Mouse (Mus musculus) adrenal gland, adult (tissue): ENCODE results near the gene Vwa5a.

Experiments used
- DNase-seq, 2 experiments: peaks; one replicate each; pipeline ENCODE4 v3.0.0; 2022 to 2023; ENCODE audit warnings: low spot score in 1 of 2; ENCODE audit not compliant: inconsistent age in 2 of 2

Gene Vwa5a

DNA sequence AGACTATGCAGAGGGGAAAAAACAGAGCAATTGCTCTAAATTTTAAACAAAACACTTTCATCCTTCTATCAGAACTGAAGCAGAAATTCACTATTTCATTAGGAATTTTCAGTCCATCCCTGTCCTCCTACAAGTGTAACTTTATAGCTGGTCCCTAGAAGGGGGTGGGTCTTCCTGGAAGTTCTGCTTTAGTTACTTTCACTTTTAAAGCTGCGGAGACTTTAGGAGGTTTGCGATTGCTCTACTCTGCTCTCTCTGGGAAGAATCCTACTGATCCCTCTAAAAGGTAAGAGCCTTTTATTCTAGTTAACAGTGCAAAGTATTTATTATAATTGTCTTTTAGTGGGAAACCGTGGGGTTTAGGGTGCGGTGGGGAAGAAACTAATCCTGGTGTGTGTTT is at the start of gene Vwa5a:
Gene Vwa5a (plus strand): TSS at position 167 of the 400 bp plus-strand sequence.
- peak; percentile 26 to 86 for DNase-seq

DNA sequence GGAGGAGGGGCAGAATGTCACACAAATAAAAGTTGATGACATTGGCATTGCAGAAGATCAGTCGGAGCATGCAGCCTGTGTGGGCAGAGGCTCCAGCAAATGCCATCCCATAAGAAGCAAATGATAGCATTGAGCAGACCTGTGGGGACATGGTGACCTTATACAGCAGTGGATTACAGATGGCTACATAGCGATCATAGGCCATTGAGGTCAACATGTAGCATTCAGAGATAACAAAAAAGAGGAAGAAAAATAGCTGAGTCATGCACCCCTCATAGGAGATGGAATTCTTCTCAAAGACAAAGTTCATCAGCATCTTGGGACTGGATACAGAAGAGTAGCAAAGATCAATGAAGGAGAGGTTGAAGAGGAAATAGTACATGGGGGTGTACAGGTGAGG is 45.2 kb upstream of the Vwa5a start:
- no peak for DNase-seq

DNA sequence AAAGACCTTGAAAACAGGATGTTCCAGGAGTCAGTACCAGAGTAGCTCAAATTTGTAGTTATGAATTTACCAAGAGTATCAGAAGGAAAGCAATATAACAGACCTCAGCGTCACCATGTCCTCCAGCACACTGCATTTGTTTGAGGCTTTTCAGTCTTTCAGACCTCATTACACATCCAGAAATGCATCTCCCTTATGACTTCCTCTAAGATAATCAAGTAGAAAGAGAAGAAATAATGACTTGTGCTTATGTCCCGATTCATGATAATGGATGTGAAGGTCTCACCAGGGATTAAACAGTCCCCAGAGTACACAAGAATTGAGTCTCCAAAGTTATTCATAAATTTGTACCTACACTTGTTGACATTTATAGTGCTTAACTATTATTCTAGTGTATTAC is 43.6 kb upstream of the Vwa5a start, which contains the start of gene Olfr918:
Gene Olfr918 (minus strand): TSS at position 101 of the 400 bp plus-strand sequence.
- DNase-seq, result no peak

DNA sequence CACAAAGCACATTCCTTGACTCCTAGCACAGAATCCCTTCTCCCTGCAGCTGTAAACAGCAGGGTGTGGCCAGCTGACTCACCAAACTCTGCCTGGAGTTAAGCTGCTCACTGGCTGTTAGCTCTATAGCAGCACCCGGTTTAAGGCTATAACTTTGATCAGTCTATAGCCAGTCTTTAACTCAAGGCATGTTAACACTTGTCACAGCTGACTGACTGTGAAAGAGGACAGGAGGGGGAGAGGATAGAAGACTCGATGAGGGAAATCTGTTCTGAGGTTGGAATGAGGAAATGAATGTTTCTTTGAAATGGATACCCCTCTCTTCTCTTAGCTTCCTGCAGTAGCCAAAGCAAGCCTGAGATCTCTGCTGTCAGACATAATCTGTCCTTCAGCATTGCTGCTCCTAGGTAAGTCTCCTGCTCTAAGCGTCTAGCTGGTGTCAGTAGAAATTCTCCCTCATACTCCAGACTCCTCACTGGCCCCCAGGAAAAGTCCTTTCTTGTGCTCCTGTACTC is 916 bp downstream of the Vwa5a start:
- DNase-seq, result peak; percentile 30 to 74

DNA sequence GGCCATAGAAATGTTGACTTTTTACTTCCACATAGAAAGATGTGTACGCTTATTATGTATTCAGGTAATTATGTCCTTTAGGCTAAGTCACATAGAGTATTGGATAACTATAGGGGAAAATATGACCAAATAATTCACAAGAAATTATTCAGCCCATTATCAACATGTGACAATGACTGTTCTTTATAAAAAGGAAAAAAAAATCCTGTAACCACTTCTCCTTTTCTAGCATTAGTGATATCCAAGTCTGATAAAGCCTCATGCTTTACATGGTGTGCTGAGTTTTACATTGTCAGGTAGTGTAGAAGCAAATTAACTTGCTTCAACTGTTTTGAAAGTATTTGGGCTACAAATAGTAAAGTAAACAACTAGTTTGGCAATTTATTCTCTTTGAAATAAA is 6.0 kb downstream of the Vwa5a start:
- DNase-seq, result no peak

DNA sequence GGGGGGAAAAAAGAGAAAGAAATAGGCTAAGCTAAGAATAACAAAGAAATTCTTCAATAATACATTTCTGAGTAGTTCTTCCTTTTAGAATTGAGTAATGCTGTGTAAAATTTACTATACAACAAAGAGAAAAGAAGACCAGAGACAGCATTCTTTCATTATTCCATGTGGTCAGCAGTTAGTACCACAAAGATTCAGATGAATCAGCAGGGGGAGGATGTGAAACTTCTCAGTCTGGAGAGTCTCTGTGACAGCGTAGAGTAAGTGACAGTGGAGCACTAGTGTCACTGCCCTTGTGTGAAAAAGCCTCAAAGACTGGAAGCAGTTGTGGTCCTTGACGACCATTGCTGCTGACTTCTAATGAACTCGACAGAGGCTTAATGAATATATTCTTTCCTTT is 10.2 kb downstream of the Vwa5a start:
- no peak for DNase-seq

DNA sequence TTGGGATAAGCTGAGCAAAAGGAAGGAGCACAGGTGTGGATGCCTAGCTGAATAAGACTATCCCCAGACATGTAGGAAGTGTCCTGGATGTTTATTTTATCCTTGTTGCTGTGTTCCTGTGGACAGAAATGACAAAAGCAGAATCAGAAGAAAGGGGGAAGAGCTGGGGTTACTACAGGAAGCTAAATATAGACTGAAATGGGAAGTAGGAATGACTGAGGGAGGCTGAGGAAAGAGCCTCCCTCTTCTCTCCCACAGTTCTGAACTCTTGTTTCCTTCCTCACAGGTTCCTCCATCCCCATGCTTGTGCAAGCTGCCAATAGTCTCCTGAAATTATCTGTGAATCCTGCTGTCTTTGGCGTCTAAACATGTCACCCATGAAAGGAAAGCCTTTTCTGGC is 23.3 kb downstream of the Vwa5a start:
- no peak for DNase-seq

DNA sequence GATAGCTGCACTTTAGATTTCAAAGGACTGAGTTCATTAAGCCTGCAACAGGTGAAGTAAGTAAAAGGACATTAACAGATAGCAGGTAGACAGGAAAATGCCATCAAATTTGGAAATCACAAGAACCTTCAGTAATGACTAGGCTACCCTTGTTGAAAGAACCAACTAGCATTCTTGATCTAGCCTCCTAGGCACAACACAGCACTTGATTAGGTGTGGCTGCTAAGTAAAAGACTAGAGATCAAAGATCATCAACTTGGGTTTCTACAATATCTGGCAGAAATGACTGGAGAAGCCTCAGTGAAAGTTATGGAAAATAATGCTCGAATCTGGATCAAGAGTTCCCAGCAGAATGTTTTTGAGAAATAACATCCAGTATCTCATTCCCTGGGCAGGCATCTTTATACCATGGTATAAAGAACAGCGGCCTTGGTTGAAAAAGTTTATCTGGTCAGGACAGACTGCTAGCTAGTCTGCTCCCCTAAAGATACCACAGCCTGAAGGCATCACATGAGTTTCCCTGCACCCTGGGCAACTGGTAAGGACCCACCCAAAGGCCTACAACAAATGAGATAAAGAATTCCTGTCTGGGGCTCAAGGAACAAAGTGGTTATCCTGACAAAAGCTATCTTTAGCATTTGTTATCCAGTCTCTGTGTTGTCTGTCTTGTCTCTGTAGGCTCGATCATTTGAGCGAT is 26.7 kb downstream of the Vwa5a start:
- no peak for DNase-seq

DNA sequence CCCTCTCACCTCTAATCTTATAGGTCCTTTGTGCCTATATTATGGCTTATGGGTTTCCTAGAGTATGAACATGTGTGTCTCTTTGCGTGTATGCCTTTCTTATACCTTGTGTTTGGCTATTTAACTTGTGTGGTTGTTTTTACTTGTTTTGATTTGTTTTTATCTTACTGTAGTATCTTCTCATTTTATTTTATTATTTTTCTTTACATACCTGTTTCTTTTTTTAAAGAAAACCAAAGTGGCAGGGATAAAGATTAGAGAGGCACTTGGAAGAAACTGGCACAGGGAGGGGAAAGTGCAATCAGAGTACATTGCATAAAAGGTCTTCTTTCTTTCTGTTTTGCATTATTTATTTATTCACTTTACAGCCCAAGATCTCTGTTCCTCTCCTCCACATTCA is 33.9 kb downstream of the Vwa5a start, which contains the start of gene Olfr920:
Gene Olfr920 (plus strand): TSS at position 301 of the 400 bp plus-strand sequence.
- no peak for DNase-seq

DNA sequence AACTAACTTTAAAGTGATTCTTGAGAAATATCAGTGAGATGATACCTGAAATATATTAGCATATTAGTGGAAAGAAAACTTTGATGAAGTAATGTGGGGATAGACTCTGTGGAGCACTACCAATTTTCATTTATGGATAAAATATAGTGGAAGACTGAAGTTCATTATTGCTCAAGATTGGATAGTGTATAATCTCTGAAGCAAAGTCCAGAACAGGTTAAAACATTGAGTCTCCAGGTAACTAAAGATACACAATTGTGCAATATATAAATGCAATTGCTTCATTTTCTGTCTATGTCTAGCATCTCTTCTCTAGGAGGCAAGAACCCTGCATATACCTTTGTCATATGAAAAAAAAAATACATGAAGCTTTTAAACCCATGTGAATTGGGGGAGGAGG is 54.7 kb downstream of the Vwa5a start, which contains the start of gene Olfr921:
Gene Olfr921 (plus strand): TSS at position 301 of the 400 bp plus-strand sequence.
- DNase-seq, result no peak

DNA sequence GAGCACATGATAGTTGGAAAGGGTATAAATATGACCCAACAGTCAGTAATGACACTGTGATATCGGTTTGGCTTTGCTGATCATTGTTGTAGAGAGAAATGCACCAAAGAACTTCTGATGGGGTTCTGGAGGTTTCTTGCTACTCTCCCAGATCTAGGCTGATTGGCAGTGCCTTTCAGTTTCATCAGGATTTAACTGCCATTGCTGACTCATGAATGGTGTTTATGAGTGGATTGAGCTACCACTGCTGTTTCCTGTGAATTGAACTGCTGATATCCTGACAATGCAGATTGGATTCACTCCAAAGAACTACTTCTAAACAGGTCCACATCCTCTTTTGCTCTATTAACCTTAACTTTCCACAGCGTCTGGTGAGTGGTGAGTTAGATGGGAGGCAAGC is 74.6 kb downstream of the Vwa5a start:
- DNase-seq, result no peak
